Mouse (Mus musculus) urinary bladder, adult 18-20 months (tissue): ENCODE measurements around the gene Ntng1.
A peak's percentile ranks its signal among the peaks of the same experiment; 100 is the strongest.

Experiments used
- DNase-seq, 2 experiments: peaks; one replicate each; pipeline ENCODE4 v3.0.0; 2022; ENCODE audit warnings: low spot score in 2 of 2, mixed read lengths in 2 of 2

The Ntng1 gene

DNA sequence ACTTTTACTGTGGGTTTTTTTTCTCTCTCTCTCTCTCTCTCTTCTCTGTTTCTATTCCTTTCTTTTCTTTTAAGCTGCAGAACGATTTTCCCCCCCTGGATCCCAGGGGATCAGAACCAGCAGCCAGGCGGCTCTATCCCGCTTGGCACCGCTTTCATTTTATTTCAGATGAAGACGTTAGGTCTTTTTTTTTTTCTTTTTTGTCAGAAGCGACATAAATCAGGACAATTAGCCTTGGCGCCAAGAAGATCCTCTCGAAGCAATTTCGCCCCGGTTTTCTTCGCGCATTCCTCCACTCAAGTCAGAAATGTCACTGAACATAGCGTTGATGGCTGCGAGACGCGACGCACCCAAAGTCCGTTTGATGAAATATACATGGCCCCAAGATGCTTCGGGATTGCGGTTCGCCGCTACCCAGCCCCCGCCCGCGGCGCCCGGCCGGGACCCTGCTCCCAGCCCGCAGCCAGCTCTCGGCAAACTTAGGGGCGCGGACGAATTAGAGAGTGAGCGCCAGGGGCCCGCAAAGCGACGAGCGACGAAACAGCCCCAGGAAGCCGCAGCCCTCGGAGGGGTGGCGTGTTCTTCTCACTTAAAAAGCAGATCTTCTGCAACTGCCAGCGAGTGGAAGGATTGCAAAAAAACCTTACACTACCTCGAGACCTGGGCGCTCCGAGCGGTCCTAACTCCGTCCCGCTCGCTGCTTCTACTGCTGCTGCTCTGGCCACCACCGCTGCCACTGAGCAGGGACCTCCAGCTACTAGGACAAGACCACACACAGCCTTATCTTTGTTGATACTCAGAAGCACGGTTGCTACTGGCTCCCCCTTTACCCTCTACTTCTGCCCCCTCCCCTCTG is at the start of gene Ntng1:
Gene Ntng1 (minus strand): TSS at position 806 of the 856 bp plus-strand sequence.
- DNase-seq = peak in 1 of 2 experiments; percentile 20

DNA sequence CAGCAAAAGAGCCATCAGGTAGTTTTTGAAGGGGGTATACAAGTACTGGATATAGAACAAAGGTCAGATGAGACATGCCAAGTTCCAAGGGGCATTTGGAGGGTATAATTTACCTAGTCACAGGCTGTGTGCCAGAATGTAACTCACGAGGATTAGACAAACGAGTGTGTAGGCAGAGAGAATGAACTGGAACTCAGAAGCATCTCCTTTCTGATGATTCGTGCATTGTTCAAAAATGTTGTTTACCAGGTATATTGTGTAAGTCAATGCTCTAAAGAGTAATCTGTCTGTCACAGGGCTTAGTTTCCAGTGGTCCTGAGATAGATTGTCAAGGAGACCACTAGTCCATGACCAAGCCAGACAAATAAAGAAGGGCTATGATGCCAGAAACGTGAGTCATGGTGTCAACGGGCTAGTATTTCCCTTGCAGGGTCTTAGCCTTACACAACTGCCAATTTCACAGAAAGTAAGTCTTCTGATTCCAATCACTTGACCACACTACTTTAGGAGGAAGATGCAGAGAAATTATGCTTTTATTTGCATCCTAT is 43.7 kb upstream of the Ntng1 start:
- DNase-seq = no peak

DNA sequence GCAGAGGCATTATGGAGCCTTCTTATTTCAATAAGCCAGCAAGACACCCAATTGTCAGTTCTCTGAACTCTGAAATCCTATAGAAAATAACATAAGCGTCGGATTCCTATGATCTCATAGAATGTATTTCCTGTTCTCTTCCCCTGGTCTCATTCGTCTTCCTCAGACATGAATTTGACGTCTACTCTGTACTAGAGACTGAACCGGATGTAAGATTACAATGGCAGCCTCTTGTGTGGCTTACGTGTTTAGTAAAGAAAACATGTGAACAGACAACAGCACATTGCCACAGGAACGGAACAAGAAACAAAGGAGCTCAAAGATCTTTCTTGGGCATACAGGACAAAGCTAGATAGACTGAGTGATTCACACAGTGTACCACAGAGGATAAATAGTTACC is 5.3 kb upstream of the Ntng1 start:
- no peak for DNase-seq

DNA sequence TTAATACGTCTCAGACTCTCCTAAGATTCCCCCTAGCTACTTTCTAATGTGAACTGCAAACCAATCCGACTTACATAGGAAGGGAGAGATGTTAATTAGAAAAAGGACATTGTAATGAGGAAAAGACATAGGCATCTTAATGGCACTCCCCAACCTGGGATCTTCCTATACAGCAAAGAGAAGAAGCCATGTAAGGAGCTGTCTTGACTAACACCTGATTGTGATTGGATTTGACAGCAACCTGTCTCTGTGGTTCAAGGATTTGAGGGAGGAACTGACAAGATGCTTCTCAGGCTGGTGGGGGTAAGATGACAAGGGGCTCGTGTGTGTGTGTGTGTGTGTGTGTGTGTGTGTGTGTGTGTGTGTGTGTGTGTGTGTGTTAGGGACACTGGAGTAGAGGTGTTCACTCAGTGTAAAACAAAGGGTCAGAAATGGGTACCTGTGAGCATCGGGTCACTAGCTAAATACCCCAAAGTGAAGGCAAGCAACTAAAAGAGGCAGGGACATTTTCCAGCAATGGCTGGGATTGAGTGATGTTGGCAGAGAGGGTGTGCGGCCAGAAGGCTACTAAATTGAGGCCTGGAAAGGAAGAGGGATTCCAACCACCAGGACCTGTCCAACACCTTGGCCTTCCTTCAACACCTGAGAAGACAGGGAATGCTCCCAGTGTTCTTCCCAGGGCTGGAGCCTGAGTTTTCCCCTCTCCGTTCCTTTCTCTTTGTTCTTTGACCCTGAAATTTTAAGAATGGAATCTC is 667 bp upstream of the Ntng1 start:
- no peak for DNase-seq

DNA sequence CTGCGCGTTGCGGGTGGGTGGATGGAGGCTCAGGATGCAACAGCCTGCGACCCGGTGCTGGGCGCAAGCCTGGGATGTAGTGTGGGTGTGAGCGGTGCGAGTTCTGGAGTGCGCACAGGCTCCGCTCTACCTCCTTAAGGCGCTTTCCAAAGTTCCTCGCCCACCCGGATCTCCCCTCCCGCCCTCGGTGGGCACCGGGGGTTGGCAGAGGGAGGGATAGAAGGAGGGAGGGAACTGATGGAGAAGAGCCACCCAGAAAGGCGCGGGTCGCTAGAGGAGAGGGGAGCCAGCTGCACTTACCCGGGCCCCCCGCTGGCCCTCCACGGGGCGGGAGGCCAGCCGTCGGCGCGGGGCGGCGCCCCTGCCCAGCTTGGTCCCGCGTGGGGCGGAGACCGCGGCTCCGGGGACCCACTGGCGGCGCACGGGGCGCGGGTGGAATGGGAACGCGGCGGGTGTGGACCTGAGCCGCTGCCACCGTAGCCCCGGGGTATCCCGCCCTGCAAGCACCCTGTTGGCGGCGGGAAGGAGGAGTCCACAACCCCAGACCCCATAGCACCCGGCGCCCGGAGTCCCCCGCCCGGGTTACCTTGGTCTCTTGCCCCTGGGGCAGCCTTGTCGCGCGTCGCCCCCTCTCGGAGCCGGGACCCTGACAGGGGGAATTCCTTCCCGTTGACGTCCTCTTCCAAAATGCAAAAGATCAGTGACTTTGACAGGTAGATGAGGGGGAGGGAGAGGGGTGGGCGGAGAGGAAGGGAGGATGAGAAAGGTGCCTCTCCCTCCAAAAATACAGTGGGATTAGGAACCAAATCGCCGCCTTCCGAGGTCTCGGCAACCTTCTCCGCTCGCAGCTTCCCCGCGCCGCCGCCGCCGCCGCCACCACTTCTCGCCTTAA is 1.3 kb downstream of the Ntng1 start:
- peak in 1 of 2 experiments; percentile 12 for DNase-seq

DNA sequence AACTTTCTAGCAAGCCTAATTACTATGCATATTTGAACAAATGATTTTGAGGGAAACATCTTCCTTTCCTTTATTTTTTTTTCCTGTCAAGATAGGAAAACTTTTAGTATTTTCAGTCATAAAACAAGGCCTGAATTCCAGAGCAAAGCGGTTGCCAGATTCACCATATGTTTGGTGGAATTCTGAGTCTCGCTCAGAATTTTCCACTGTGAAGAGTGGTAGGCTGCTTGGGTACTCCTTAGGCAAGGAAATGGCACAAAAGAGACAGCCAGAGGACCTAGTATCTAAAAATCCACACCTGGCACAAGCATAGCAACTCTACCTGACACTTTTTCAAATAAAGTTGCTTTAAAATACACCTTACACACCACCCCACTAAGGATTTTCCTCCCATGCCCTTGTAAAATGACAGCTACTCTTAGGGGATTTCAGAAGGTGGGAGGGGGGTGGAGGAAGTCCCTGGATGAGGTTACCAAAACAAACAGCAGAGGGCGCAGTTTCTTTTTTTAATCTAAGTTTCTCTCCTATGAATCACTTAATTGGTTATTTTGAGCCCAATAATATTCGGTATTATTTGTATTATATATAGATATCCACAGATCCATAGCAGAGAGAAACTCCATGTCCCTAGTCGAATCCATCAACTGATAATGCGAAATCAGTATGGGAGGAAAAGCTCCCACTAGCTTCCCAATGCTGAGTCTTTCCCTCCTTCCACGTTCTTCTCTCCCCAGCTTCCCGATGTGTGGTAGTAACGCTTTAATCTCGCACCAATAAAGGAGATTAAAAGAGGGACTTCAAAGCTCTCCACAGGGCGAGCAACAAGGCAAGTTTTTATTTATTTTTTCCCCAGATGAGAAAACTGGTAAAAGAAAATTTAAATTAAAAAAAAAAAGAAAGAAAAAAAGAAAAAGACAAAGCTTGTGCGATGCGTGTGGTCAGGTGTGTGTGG is 2.2 kb downstream of the Ntng1 start:
- peak in 1 of 2 experiments; percentile 8 for DNase-seq

DNA sequence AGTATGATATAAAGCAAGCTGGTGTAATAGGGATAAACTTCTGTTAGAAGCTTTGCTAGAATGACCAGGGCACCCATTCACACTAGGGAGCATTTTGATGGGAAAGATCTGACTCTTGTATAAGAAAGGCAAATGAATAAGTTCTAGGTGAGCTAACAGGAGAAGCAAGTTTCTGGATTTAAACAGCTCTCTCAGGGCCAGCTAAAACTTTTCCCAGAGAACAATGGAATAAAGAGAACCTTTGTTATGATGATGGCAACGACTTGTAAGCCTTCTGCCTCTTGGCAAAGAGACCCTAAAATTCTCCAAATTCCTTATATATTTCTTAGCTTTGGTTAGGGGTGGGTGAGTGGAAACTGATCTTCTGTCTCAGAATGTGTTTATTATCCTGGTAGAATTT is 7.7 kb downstream of the Ntng1 start:
- DNase-seq = no peak

DNA sequence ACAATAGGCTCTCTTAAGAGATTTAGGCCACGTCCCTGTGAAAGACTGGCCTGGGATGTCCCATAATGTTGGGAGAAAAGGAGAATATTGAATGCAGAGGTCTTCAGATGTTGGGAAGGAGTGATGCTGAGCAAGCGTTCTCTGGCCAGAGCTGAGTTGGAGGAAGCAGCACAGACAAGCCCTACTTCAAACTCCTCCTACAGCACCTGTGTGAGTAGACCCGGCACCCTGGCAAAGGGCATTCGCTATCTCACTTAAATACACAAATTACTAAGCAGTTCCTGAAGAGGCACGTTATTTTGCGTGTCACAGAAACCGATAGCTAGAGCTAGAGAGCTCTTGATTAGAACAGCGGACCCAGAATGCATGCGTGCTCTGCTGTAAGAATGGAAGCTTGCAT is 10.7 kb downstream of the Ntng1 start:
- no peak for DNase-seq

DNA sequence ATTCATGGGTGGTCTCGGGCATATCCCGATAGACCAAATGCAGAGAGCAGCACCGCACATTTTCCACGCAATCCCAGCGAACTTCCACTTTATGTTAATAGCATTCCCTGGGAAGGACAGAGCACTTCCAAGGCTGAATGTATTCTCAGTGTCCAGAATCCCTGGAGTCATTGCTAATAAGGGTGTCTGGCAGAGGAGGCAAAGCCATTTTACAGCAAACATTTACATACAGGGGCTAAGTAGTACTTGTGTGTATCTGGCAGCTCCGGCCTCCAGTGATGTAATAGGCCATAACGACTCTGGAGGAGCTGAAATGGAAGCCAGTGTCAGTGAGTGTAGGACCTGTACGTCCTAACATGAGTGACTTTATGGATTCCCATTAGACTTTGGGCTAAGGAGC is 11.5 kb downstream of the Ntng1 start:
- no peak for DNase-seq

DNA sequence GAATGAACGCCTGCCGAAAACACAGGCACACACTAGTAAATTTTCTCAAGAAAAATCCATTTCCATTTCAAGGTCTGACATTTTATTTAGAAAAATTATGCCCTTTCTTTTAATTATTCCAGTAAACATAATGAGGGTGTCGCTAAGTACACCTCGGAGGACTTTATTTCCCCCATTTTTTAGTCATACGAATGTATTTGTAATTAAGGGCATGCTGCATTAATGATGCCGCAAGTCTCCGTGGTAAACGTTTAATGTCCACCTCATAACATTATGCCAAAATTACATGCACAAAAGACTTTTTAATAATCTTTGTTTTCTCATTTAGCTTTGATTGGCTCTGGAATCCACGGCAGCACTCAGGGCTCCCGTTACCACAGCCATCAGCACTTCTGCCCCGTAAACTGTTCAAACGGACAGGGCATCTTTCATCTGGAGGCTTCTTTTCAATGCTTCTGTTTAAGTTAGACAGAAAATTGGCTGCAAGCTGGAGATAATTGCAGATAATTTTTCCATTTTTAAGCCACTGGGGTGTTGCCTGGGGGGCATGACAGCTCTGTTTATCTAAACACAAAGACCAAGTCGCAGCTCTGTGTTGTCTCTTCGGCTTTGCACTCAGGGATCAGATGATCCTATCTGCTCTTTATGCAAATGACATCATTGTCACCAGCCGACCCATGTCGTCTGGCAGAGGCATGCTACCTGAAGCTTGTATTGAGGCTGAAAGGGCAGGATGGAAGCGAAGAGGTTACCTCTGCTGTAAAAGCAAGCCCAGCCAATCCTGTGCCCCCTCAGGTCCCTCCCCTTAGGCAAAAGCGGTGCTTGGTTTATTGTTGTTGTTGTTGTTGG is 12.5 kb downstream of the Ntng1 start:
- no peak for DNase-seq

DNA sequence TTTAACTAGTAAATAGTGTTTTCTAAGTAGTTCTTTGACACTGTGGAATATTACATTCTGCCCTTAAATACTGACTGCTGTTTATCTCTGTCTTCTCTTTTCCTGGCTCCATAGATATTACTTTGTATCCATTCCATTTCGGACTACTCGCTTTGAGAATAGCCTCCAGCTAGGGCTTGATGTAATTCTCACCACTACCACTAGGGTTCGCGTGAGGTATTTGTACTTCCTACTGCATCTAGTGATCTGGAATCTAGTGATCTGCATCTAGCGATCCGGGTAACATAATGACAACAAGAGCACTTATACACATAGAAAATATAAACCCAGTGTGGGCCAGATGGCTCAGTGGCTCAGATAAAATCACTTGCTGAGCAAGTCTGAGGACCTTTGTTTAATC is 14.2 kb downstream of the Ntng1 start:
- no peak for DNase-seq

DNA sequence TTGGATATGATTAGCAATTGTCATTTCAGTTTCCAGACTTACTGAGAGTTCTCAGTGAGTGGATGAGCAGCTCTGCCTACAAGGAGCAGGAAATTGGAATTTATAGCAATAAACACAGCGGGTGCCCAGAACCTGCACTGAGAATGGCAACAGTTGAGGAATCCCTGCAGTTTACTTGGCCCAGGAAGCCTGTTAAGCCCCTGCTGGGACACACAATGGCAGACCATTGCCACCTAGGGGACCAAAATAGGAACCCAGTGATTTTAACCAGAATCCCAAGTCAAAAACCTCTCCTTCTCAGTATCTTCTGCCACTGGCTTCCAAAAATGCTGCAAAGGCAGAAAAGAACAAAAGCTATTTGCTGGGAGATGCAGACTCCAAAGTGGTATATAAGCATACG is 37.8 kb downstream of the Ntng1 start:
- DNase-seq = no peak

DNA sequence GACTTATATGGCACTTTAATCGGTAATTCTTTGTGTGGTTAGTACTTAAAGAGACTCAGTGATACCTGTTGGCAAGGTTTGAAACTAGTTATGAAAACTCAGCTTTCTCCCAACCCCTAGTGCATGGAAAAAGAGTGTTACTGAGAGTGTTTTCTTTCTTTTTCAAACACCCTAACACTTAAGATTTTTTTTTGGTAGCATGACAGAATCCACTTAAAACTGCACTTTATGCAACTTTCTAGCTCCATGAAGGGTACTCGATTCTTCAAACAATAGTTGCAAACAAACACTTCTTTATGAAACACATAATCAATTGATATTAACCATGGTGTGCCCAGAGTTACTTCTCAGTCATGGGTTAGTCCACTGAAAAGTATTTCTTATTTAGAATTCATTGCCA is 49.4 kb downstream of the Ntng1 start:
- DNase-seq = no peak

DNA sequence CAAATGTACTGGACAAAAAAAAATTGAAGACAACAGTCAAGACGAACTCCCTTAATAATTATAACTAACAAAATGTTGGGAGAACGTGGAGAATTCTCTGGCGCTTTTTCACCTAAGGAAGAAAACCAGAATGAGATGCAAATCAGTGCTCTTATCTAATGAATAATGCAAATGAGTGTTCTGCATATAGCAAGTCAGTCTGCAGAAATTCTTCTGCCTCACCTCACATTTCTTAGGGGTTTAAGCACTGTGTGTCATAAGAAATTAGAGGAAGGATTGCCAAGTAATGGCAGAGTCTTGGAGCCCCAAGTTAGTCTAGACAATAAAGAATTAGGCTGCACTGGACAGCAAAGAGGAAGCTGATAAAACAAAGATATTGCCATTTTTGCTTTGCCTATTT is 49.8 kb downstream of the Ntng1 start:
- no peak for DNase-seq

DNA sequence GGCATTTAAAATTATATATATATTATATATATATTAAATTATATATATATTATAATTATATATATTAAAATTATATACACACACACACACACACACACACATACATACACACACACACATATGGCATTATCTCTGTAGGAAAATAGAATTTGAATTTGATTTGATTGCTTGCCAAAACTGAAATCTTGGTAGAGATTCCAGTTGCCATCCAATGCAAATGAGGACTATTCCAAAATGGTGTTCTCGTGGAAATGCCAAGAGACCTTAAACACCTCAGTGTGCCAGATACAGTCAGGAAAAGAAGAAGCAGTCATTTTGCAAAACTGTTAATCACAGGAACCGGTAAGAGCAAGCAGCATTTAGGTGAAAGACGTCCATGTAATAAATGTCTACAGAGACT is 51.3 kb downstream of the Ntng1 start:
- no peak for DNase-seq

DNA sequence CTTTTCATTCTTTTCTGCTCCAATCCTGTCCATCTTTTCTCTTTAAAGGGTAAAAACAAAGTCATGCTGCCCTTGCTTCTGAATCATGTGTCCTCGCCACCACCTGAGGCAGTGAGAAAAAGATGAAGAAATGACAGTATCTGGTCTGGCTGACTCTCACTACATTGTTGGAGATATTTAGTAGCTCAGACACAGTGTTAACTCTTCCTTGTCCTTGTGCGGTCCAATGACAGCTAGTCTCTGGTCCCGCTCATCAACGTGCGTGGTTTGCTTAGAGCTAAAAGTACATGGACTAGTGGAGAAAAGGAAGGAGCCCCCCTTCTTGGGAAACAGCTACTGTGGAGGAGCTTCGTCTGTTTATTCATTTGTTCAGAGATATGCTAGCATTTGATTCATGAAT is 56.6 kb downstream of the Ntng1 start:
- no peak for DNase-seq

DNA sequence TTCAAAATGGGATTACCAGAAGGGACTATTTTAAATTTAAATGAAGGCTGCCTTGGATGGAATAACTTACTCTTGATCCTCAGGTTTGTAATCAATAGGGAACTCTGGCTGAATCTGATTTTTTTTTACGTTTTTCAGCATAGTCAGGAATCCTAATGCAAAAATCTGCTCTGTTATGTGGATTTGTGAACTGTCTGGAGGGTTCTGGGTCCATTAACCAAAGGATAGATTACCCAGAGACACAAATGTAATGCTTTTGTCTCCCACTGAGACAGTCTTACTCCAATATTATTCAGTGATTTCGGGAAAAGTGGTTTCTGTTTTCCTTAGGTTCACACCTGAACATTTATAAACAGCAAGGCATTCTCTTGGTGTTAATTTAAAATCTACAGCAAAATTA is 58.5 kb downstream of the Ntng1 start:
- no peak for DNase-seq

DNA sequence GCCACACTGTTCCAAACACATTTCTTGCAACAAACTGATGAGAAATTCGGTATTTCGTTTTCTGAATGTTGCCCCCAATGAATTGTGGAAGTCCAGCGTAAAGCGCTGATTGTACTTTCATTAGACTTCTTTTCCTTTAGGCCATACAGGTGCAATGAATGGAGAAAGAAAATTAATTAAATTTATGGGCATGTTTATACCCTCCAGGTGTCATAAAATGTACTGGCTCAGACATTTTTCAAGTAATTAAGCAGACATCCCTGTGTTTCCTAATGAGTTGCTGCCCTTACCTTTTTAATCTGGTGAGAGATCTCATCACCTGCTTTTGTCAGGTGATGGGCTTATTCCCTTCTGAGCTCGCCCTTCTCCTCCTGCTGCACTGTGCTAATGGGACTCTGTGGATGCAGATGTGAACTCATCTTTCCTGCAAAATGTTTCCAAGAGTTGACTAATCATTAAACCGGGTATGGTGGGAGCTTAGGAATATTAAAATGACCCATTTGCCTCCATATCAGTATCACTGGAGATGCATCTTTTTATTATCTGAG is 79.0 kb downstream of the Ntng1 start:
- DNase-seq = no peak

DNA sequence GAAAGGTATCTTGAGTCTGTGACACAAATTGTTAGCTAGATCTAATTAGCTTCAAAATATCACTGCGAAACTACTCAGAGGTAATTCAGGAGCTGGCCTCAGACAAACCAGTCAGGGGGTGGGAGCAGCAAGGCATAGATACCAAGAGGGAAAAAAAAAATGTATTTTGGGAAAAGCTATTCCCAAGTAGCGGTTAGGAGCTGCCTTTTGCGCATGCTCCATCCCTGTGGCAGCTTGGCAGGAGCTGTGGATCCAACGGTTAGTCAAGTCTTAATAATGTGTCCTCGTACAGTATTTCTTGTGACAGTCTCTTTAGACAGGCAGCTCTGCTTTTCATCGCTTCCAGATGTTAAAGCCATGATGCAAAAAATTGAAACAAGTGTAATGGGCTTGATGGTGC is 87.9 kb downstream of the Ntng1 start:
- DNase-seq = no peak
